Mouse (Mus musculus) large intestine, adult 2 months (tissue): ENCODE results near the gene Disp3. TPM values are rescaled to one million over a fixed set of nuclear protein-coding genes. Genes with fewer than 3 reads are reported as not detected.

Experiments
- DNase-seq: peaks from one replicate; pipeline ENCODE4 v3.0.0-alpha.2; 2012; ENCODE audit warnings: low read depth, low spot score
- WGBS: fragments of 180-500 bp; shearing (Covaris S2); methylation state at CpG from one replicate; pipeline ENCODE4 v1.1.7; 2018; 5-methylcytosine and 5-hydroxymethylcytosine counted together
- polyA plus RNA-seq: library from polyadenylated mRNA; depleted of rRNA; stranded (reverse); fragments of >200 nt; gene quantifications from 2 replicates; pipeline ENCODE4 v1.2.3, GENCODE M21; 2012

Gene Disp3
- polyA plus RNA-seq, 1 experiment, result 0.02 TPM

DNA sequence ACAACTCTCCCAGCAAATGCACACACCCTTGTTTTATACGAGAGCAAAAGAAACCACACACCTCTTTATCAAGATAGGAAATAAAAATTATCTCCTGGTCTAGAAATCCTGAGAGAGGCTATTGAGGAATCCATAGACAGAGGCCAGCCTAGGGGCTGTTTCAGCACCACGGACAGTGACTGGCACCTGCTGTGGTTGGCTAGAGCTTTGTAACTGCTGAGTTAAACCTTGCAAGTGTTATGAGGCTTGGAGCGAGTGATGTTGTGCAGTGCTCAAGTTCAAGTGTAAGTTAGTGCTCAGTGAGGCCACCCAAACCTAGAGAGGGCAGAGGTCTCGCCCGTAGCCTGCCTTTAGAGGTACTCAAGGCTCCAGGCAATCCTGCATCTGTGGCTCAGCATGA lies 5.6 kb upstream of the Disp3 start:
- WGBS, result 15% methylated on average over 5 of the region's 5 CpGs
- no peak for DNase-seq

DNA sequence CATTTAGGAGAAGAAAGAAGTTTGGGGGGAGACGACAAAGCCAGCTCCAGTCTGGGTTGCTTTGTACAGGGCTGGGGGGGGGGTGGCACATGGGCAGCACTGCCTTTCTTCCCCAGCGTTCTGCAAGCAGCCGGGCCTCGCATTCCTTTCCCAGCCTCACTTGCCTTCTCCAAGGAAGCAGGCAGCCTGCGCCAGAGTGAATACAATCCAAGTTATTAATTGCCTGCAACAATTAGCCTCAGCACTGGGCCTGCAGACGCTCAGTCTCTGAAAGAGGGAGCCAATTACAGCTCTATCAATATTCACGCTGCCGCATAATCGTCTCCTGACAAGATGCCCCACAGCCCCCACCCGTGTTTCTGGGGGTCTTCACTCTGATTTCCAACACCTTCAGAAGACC lies 4.1 kb upstream of the Disp3 start:
- no peak for DNase-seq
- WGBS, result 67% methylated on average over 10 of the region's 10 CpGs

GRCm38 (mm10) chr4:148291080-148291479 lies 3.3 kb upstream of the Disp3 start:
- 59% methylated on average over 2 of the region's 2 CpGs for WGBS
- no peak for DNase-seq

DNA sequence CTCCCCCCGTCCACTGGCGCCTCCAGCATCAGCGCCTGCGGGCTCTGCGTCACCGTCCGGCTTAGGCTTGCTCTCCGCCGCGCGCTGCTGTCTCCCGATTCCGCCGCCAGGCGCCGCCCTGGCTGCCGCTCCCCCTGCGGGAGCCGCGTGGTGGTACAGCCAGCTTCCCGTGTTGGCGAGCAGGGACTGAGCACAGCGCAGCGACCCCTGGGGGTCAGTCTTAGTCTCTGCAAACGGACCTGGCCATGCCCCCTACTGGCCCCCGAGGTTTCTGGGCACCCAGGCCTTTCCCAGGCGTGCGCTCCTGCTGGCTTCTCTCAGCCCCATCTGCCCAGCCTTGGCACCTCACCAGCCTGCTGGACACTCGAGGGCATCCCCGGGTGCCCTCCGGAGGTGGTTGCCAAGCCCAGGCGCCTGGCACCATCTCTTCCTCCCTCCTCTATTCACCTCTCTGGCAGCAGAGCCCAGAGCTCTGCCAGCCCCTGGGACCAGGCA lies 337 bp upstream of the Disp3 start:
- no peak for DNase-seq
- WGBS, result 7% methylated on average over 32 of the region's 32 CpGs

GRCm38 (mm10) chr4:148287041-148287440 lies 724 bp downstream of the Disp3 start:
- WGBS, result 4% methylated on average over 20 of the region's 20 CpGs

DNA sequence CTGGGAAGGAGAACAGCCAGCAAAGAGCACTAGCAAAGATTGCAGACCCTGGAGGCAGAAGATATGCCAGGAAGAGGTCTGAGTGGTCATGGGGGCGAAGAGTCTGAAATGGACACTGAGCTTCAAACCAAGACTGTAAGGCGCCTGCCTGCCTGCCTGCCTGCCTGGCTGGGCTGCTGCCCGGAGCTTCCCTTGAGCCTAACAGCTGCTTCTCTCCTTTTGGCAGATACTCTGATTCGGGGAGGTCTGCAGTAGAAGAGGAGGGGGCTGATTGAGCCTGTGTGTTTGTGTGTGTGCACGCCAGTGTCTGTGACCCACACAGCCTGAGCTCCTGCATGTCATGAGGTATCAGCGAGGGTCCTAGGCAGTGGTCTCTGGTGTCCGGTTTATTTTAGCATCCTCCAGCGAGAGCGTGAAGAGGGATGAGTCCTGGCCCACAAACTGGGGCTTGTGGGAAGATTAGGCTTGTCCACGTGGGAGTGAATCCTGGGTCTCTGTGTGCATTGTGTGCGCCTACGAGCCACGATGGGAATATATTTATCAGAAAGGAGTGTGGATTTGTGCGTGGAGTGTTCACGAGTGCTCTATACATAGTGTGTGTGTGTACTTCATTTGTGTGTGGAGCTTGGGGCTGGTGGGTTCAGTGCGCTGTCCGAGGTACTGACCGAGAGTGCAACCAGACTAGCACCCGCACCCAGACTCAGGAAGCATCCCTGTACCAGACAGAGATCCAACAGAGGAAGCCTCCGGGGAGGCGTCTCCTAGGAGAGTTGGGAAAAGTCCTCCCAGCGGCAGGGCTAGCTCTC lies 1.3 kb downstream of the Disp3 start:
- WGBS, result 27% methylated on average over 22 of the region's 22 CpGs
- no peak for DNase-seq

More at GRCm38 (mm10) chr4:148287041-148287440, 724 bp downstream of the Disp3 start:
- DNase-seq, result no peak

GRCm38 (mm10) chr4:148284219-148284618 lies 3.5 kb downstream of the Disp3 start:
- 63% methylated on average over 13 of the region's 13 CpGs for WGBS
- no peak for DNase-seq

- DNase-seq, result no peak
- WGBS, result 15% methylated on average over 4 of the region's 4 CpGs
Observed at GRCm38 (mm10) chr4:148276816-148277491, 10.8 kb downstream of the Disp3 start.

GRCm38 (mm10) chr4:148274671-148275070 lies 13.1 kb downstream of the Disp3 start:
- DNase-seq, result no peak
- 55% methylated on average over 3 of the region's 3 CpGs for WGBS

DNA sequence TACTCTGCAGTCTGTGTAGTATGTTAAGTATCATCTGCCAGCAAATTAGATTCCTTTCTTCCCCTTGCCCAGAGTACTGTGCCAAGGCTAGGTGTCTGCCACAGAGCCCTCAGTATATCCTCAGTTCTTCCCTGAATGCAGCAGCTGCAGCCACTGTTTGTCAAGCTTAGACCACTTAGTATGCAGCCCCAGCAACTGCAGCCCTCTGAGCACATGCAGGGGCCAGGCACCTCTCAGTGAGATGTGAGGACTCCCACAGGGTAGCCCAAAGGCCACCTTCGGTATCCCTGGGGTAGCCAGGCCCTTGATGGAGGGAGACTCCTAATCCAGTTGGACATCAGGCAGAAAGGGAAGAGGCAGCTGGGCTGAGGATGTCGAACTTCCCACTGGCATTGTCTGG lies 14.5 kb downstream of the Disp3 start:
- DNase-seq, result no peak
- 24% methylated on average over 2 of the region's 2 CpGs for WGBS

DNA sequence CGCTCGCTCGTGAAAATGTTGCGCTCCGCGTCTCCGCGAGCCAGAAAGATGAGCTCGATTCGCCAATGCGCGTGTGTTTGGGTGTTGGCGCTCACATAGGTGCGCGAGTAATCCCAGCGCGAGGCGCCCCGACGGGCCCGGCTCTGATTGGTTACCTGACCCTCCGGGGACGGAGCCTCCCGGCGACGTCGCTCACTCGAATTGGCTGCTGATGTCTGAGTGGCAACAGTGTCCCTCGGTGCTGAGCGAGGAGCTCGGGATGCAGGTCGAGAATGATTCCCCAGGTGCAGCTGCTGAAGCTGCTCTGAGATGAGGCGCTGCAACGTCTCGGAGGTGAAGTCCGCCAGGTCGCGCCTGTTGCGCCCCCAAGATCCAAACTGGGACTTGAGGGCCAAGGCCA lies 16.1 kb downstream of the Disp3 start:
- no peak for DNase-seq
- 8% methylated on average over 39 of the region's 39 CpGs for WGBS

DNA sequence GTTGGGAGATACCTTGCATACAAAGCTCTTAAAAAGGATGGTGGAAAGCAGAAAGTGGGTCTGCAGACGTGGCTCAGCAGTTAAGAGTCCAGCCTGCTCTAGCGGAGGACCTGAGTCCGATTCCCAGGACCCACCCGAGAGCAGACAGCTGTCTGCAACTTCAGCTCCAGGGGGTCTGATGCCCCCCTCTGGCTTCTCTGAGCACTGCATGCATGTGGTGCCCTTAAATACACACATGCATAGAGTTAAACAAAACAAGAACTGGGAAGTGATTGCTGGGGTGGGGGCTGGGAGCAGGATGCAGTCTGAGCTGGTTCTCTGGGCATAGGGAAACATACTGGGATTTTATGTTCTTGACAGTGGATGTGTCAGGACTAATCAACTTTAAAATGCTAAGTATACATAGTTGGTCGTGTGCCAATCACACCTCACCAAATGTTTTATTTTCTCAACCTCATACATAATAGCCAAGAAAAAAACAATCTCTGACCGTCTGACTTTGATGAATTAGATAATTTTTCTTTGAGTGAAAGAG lies 20.7 kb downstream of the Disp3 start:
- no peak for DNase-seq
- 83% methylated on average over 6 of the region's 6 CpGs for WGBS

GRCm38 (mm10) chr4:148259941-148260340 lies 27.8 kb downstream of the Disp3 start:
- DNase-seq, result no peak
- 86% methylated on average over 4 of the region's 4 CpGs for WGBS

DNA sequence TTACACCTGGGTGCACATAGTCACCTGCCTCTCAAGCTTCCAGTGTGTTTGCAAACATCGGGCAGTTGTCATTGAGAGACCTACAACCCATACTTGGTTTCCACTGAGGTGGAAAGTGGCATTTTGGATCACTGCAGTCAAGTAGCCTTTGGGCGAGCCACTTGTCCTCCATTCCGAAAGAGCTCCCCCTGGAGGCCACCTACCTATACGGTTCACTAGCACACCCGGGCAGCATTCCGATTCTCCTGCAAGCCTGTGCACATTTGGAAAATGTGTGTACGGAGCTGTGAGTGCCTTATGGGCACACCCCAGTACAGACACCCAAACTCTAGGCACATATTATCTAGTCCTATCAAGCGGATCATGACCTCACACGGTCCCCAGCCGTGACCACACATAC lies 38.4 kb downstream of the Disp3 start:
- 46% methylated on average over 10 of the region's 10 CpGs for WGBS

DNA sequence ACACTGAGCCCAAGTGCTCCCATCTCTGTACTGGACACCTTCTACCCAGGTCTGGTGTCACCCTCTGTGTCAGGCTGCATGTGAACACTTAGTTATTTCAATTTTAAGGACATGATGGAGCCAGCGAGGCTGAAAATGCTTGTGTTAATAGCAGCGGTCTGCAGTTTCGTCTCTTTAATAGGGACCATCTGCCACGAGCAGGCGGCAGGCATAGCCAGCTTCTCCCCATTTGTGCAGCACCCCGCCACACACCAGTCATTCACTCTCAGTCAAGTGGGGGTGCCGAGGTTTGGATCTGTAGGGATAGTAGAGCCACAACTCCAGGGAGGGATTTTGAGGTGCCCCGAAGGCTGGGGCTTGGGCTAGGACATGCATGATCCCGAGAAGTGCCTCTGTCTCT lies 47.4 kb downstream of the Disp3 start:
- WGBS, result 82% methylated on average over 9 of the region's 9 CpGs
- DNase-seq, result no peak

More for the DNA sequence above, 38.4 kb downstream of the Disp3 start:
- DNase-seq, result no peak

- 85% methylated on average over 10 of the region's 10 CpGs for WGBS
- DNase-seq, result no peak
Observed at GRCm38 (mm10) chr4:148239474-148240130, 48.2 kb downstream of the Disp3 start.

- 56% methylated on average over 6 of the region's 6 CpGs for WGBS
- no peak for DNase-seq
Observed at GRCm38 (mm10) chr4:148238919-148239318, 48.8 kb downstream of the Disp3 start.

DNA sequence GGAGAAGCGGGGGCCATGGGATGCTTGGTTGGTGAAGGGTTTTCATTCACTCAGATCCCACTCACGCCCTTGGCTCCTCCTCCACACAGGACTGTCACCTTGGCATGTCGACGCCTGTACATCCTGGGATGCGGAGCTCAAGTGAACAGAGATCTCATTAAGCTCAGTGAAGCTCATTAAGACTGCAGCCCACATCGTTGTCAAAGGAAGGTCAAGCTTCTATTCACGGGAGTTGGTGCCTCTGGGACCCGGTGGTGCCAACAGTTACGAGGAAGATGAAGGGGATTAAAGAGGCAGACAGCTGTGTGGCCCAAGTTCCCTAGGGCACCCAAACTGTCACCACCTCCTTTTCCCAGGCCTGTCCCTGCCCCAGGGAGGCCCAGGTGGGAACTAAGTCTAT lies 49.5 kb downstream of the Disp3 start:
- WGBS, result 62% methylated on average over 9 of the region's 9 CpGs

GRCm38 (mm10) chr4:148236664-148237063 lies 51.1 kb downstream of the Disp3 start:
- WGBS, result 68% methylated on average over 8 of the region's 8 CpGs

More for the DNA sequence above, 49.5 kb downstream of the Disp3 start:
- no peak for DNase-seq

GRCm38 (mm10) chr4:148233061-148233460 lies 54.7 kb downstream of the Disp3 start:
- DNase-seq, result no peak
- 79% methylated on average over 9 of the region's 9 CpGs for WGBS

More at GRCm38 (mm10) chr4:148236664-148237063, 51.1 kb downstream of the Disp3 start:
- DNase-seq, result no peak
